Mouse (Mus musculus): ENCODE results near the gene Cyfip2. TPM values are rescaled to one million over a fixed set of nuclear protein-coding genes. Genes with fewer than 3 reads are reported as not detected.

Gene Cyfip2
- polyA plus RNA-seq, 1 experiment from 2014 or later = 8.9 TPM

- Histone ChIP-seq H3K9me3 (ENCODE audit: control insufficient read depth, low read length) (no peaks in the 10 kb centered on the region), H3K4me2 (ENCODE audit: low read length) (no peak overlapping the region), H3K4me1 (ENCODE audit: control insufficient read depth in 2 of 2, insufficient read depth in 2 of 2, low read length in 2 of 2) (peaks cover 10 to 15% of the 10 kb centered on the region in 2 experiments), H3K4me3 (ENCODE audit: control insufficient read depth in 1 of 2, insufficient read depth in 1 of 2, low read depth in 1 of 2, low read length in 2 of 2) (no peak overlapping the region), H3K9ac (ENCODE audit: low read length) (no peak overlapping the region), H3K27me3 (ENCODE audit: control insufficient read depth, insufficient read depth, low read length) (no peaks in the 10 kb centered on the region), H3K27ac (replicated peaks in 1 of 2; ENCODE audit: control insufficient read depth in 1 of 2, insufficient read depth in 1 of 2, low read depth in 2 of 2, low read length in 2 of 2) (peak overlapping the region; percentile 1 to 39; a peak in 2 of 4 replicates), H3K36me3 (ENCODE audit: control insufficient read depth, insufficient read depth, low read length) (no peaks in the 10 kb centered on the region)
- WGBS = 37% methylated on average over 4 of the region's 4 CpGs
- no peak for ATAC-seq (ENCODE audit: insufficient number of reproducible peaks, insufficient read depth, low FRiP score, low read depth)
Measured at GRCm38 (mm10) chr11:46341960-46342359, 29.3 kb upstream of the Cyfip2 start.

- Histone ChIP-seq H3K27me3 (ENCODE audit: control insufficient read depth, insufficient read depth, low read length) (no peaks in the 10 kb centered on the region), H3K4me2 (ENCODE audit: low read length) (no peak overlapping the region), H3K4me3 (ENCODE audit: control insufficient read depth in 1 of 2, insufficient read depth in 1 of 2, low read depth in 1 of 2, low read length in 2 of 2) (no peak overlapping the region), H3K9ac (ENCODE audit: low read length) (no peak overlapping the region), H3K27ac (replicated peaks in 1 of 2; ENCODE audit: control insufficient read depth in 1 of 2, insufficient read depth in 1 of 2, low read depth in 2 of 2, low read length in 2 of 2) (no peak overlapping the region), H3K36me3 (ENCODE audit: control insufficient read depth, insufficient read depth, low read length) (no peaks in the 10 kb centered on the region), H3K9me3 (ENCODE audit: control insufficient read depth, low read length) (no peaks in the 10 kb centered on the region), H3K4me1 (ENCODE audit: control insufficient read depth in 2 of 2, insufficient read depth in 2 of 2, low read length in 2 of 2) (no peaks in the 10 kb centered on the region)
- 77% methylated on average over 5 of the region's 5 CpGs for WGBS
- ATAC-seq (ENCODE audit: insufficient number of reproducible peaks, insufficient read depth, low FRiP score, low read depth) = no peak
Measured at GRCm38 (mm10) chr11:46336020-46336419, 23.4 kb upstream of the Cyfip2 start.

- H3K36me3 ChIP-seq (ENCODE audit: control insufficient read depth, insufficient read depth, low read length) = no peaks in the 10 kb centered on the region
- H3K27ac ChIP-seq (replicated peaks in 1 of 2; ENCODE audit: control insufficient read depth in 1 of 2, insufficient read depth in 1 of 2, low read depth in 2 of 2, low read length in 2 of 2) = no peak overlapping the region
- no peak overlapping the region for H3K4me3 ChIP-seq (ENCODE audit: control insufficient read depth in 1 of 2, insufficient read depth in 1 of 2, low read depth in 1 of 2, low read length in 2 of 2)
- no peak for ATAC-seq (ENCODE audit: insufficient number of reproducible peaks, insufficient read depth, low FRiP score, low read depth)
- no peaks in the 10 kb centered on the region for H3K4me1 ChIP-seq (ENCODE audit: control insufficient read depth in 2 of 2, insufficient read depth in 2 of 2, low read length in 2 of 2)
- WGBS = 87% methylated on average over 8 of the region's 8 CpGs
- no peaks in the 10 kb centered on the region for H3K27me3 ChIP-seq (ENCODE audit: control insufficient read depth, insufficient read depth, low read length)
- no peak overlapping the region for H3K9ac ChIP-seq (ENCODE audit: low read length)
- no peaks in the 10 kb centered on the region for H3K9me3 ChIP-seq (ENCODE audit: control insufficient read depth, low read length)
- H3K4me2 ChIP-seq (ENCODE audit: low read length) = no peak overlapping the region
Measured at GRCm38 (mm10) chr11:46332217-46332616, 19.6 kb upstream of the Cyfip2 start.

- H3K9ac ChIP-seq (ENCODE audit: low read length) = no peak overlapping the region
- no peaks in the 10 kb centered on the region for H3K4me1 ChIP-seq (ENCODE audit: control insufficient read depth in 2 of 2, insufficient read depth in 2 of 2, low read length in 2 of 2)
- ATAC-seq (ENCODE audit: insufficient number of reproducible peaks, insufficient read depth, low FRiP score, low read depth) = no peak
- no peak overlapping the region for H3K4me3 ChIP-seq (ENCODE audit: control insufficient read depth in 1 of 2, insufficient read depth in 1 of 2, low read depth in 1 of 2, low read length in 2 of 2)
- no peaks in the 10 kb centered on the region for H3K9me3 ChIP-seq (ENCODE audit: control insufficient read depth, low read length)
- H3K4me2 ChIP-seq (ENCODE audit: low read length) = no peak overlapping the region
- no peaks in the 10 kb centered on the region for H3K27me3 ChIP-seq (ENCODE audit: control insufficient read depth, insufficient read depth, low read length)
- no peaks in the 10 kb centered on the region for H3K36me3 ChIP-seq (ENCODE audit: control insufficient read depth, insufficient read depth, low read length)
- WGBS = 77% methylated on average over 16 of the region's 16 CpGs
- H3K27ac ChIP-seq (replicated peaks in 1 of 2; ENCODE audit: control insufficient read depth in 1 of 2, insufficient read depth in 1 of 2, low read depth in 2 of 2, low read length in 2 of 2) = no peak overlapping the region
Measured at GRCm38 (mm10) chr11:46326271-46327015, 13.8 kb upstream of the Cyfip2 start.

- no peaks in the 10 kb centered on the region for H3K9me3 ChIP-seq (ENCODE audit: control insufficient read depth, low read length)
- no peak for ATAC-seq (ENCODE audit: insufficient number of reproducible peaks, insufficient read depth, low FRiP score, low read depth)
- H3K27me3 ChIP-seq (ENCODE audit: control insufficient read depth, insufficient read depth, low read length) = no peaks in the 10 kb centered on the region
- H3K36me3 ChIP-seq (ENCODE audit: control insufficient read depth, insufficient read depth, low read length) = no peaks in the 10 kb centered on the region
- 75% methylated on average over 7 of the region's 7 CpGs for WGBS
- no peak overlapping the region for H3K9ac ChIP-seq (ENCODE audit: low read length)
- H3K4me2 ChIP-seq (ENCODE audit: low read length) = no peak overlapping the region
- no peak overlapping the region for H3K4me3 ChIP-seq (ENCODE audit: control insufficient read depth in 1 of 2, insufficient read depth in 1 of 2, low read depth in 1 of 2, low read length in 2 of 2)
- H3K27ac ChIP-seq (replicated peaks in 1 of 2; ENCODE audit: control insufficient read depth in 1 of 2, insufficient read depth in 1 of 2, low read depth in 2 of 2, low read length in 2 of 2) = no peak overlapping the region
- no peaks in the 10 kb centered on the region; a peak in 1 of 4 replicates for H3K4me1 ChIP-seq (ENCODE audit: control insufficient read depth in 2 of 2, insufficient read depth in 2 of 2, low read length in 2 of 2)
Measured at GRCm38 (mm10) chr11:46321559-46321958, 8.9 kb upstream of the Cyfip2 start.

DNA sequence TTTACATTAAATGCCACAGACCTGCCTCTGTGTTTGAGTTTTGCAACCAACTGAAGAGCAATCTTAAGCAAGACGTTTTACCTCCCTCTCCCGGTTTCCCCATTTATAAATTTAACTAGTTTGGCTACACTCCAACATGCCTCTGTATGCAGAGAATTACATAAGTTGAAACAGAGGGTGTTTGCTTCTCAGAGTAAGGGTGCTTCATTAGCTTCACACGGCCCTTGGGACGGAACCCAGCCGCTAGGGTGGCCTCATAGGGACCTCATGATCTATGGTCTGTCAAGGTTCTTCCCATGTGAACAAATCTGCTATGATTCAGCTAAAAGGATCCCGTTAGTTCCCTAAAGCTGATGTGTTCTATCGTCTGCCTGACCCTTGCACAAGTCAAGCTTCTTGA lies 1.9 kb upstream of the Cyfip2 start:
- no peak for ATAC-seq (ENCODE audit: insufficient number of reproducible peaks, insufficient read depth, low FRiP score, low read depth)
- no peak overlapping the region for H3K4me3 ChIP-seq (ENCODE audit: control insufficient read depth in 1 of 2, insufficient read depth in 1 of 2, low read depth in 1 of 2, low read length in 2 of 2)
- H3K4me1 ChIP-seq (ENCODE audit: control insufficient read depth in 2 of 2, insufficient read depth in 2 of 2, low read length in 2 of 2) = peaks cover 5 to 8% of the 10 kb centered on the region in 2 experiments; a peak in 3 of 4 replicates
- no peaks in the 10 kb centered on the region for H3K9me3 ChIP-seq (ENCODE audit: control insufficient read depth, low read length)
- H3K9ac ChIP-seq (ENCODE audit: low read length) = no peak overlapping the region
- no peak overlapping the region for H3K27ac ChIP-seq (replicated peaks in 1 of 2; ENCODE audit: control insufficient read depth in 1 of 2, insufficient read depth in 1 of 2, low read depth in 2 of 2, low read length in 2 of 2)
- no peaks in the 10 kb centered on the region for H3K36me3 ChIP-seq (ENCODE audit: control insufficient read depth, insufficient read depth, low read length)
- H3K27me3 ChIP-seq (ENCODE audit: control insufficient read depth, insufficient read depth, low read length) = peaks cover 12% of the 10 kb centered on the region; the same call in 1 of the 2 replicates
- 68% methylated on average over 7 of the region's 7 CpGs for WGBS
- H3K4me2 ChIP-seq (ENCODE audit: low read length) = no peak overlapping the region

- Histone ChIP-seq H3K9me3 (ENCODE audit: control insufficient read depth, low read length) (no peaks in the 10 kb centered on the region), H3K27me3 (ENCODE audit: control insufficient read depth, insufficient read depth, low read length) (peaks cover 12% of the 10 kb centered on the region; the same call in 1 of the 2 replicates), H3K36me3 (ENCODE audit: control insufficient read depth, insufficient read depth, low read length) (no peaks in the 10 kb centered on the region), H3K27ac (replicated peaks in 1 of 2; ENCODE audit: control insufficient read depth in 1 of 2, insufficient read depth in 1 of 2, low read depth in 2 of 2, low read length in 2 of 2) (no peak overlapping the region), H3K9ac (ENCODE audit: low read length) (no peak overlapping the region), H3K4me2 (ENCODE audit: low read length) (no peak overlapping the region), H3K4me1 (ENCODE audit: control insufficient read depth in 2 of 2, insufficient read depth in 2 of 2, low read length in 2 of 2) (peaks cover 5 to 8% of the 10 kb centered on the region in 2 experiments; a peak in 3 of 4 replicates), H3K4me3 (ENCODE audit: control insufficient read depth in 1 of 2, insufficient read depth in 1 of 2, low read depth in 1 of 2, low read length in 2 of 2) (no peak overlapping the region)
- 75% methylated on average over 6 of the region's 6 CpGs for WGBS
- no peak for ATAC-seq (ENCODE audit: insufficient number of reproducible peaks, insufficient read depth, low FRiP score, low read depth)
Measured at GRCm38 (mm10) chr11:46313851-46314250, 1.2 kb upstream of the Cyfip2 start.

Measured in heart, embryonic 14.5 days (tissue).